Mouse (Mus musculus) ovary, postnatal 10 days (tissue): ENCODE data around the gene Commd7.
A peak's percentile ranks its signal among the peaks of the same experiment; 100 is the strongest.
"Not testable (repeated sequence)": the region's sequence is repeated elsewhere in the genome, so short reads cannot be mapped to it uniquely, and the experiment has no call there.

Source experiments
- DNase-seq: peaks from one replicate; pipeline ENCODE4 v3.0.0; 2022; ENCODE audit warnings: low spot score

Gene Commd7

GRCm38 (mm10) chr2:153631976-153632870, at the start of gene Commd7:
TSS of gene Commd7 (minus strand) at chr2:153632781.
- peak; percentile 85 for DNase-seq

GRCm38 (mm10) chr2:153679959-153680358, 47.4 kb upstream of the Commd7 start:
- no peak for DNase-seq

- DNase-seq, result no peak
These were observed 45.0 kb upstream of the Commd7 start for GRCm38 (mm10) chr2:153677550-153677949.

- DNase-seq, result no peak
These were observed 44.4 kb upstream of the Commd7 start for GRCm38 (mm10) chr2:153676944-153677343.

GRCm38 (mm10) chr2:153675364-153675763, 42.8 kb upstream of the Commd7 start:
- not testable (repeated sequence) for DNase-seq

- no peak for DNase-seq
These were observed 40.0 kb upstream of the Commd7 start for GRCm38 (mm10) chr2:153672619-153673018.

GRCm38 (mm10) chr2:153670111-153670510, 37.5 kb upstream of the Commd7 start:
- no peak for DNase-seq

- no peak for DNase-seq
These were observed 36.3 kb upstream of the Commd7 start for GRCm38 (mm10) chr2:153668754-153669376.

GRCm38 (mm10) chr2:153665401-153665800, 32.8 kb upstream of the Commd7 start:
- DNase-seq, result no peak

GRCm38 (mm10) chr2:153660616-153661015, 28.0 kb upstream of the Commd7 start:
- no peak for DNase-seq

- not testable (repeated sequence) for DNase-seq
These were observed 25.1 kb upstream of the Commd7 start for GRCm38 (mm10) chr2:153657659-153658058.

- DNase-seq, result no peak
These were observed 19.1 kb upstream of the Commd7 start for GRCm38 (mm10) chr2:153651681-153652080.

GRCm38 (mm10) chr2:153650014-153650687, 17.6 kb upstream of the Commd7 start:
- DNase-seq, result no peak

GRCm38 (mm10) chr2:153649298-153650013, 16.9 kb upstream of the Commd7 start, which contains the start of gene Dnmt3b:
TSS of gene Dnmt3b (plus strand) at chr2:153649450.
- peak; percentile 50 for DNase-seq

GRCm38 (mm10) chr2:153648773-153649297, 16.3 kb upstream of the Commd7 start:
- DNase-seq, result no peak

- no peak for DNase-seq
These were observed 10.4 kb upstream of the Commd7 start for GRCm38 (mm10) chr2:153642999-153643398.

GRCm38 (mm10) chr2:153642496-153642895, 9.9 kb upstream of the Commd7 start:
- DNase-seq, result no peak

GRCm38 (mm10) chr2:153638977-153639680, 6.5 kb upstream of the Commd7 start:
- DNase-seq, result no peak

GRCm38 (mm10) chr2:153633259-153633658, 678 bp upstream of the Commd7 start:
- no peak for DNase-seq

- DNase-seq, result no peak
These were observed 268 bp upstream of the Commd7 start for GRCm38 (mm10) chr2:153632871-153633226.

GRCm38 (mm10) chr2:153630950-153631349, 1.6 kb downstream of the Commd7 start:
- no peak for DNase-seq
